In genomic region chr7:130182551-130182950, GRCm38 (mm10) we compare ENCODE assay signal across 10 mouse cellular contexts.
A peak's percentile ranks its signal among the peaks of the same experiment; 100 is the strongest.
DNase-seq lines count a peak whose midpoint lies in the region; ATAC-seq and TF ChIP-seq lines count a peak whose summit lies in the region.
"Had no signal": no experiment of that assay in that cellular context is flagged by ENCODE, and none has a peak within 500 bp of the region (broad histone marks: within the 10 kb centered on the region; RNA-seq: fewer than 3 reads in every experiment).

No protein-coding gene starts in this region.

- no peak for DNase-seq in heart, adult 2 months
- peak; percentile 85 for DNase-seq in embryonic facial prominence, embryonic 11.5 days (ENCODE audit: low spot score)
- DNase-seq in limb, embryonic 11.5 days (ENCODE audit: low spot score), result peak; percentile 69
- DNase-seq in neural tube, embryonic 10.5 days (ENCODE audit: extremely low spot score, low spot score), result peak; percentile 51
- no peak for DNase-seq in B cell, adult 2 months
- no peak for DNase-seq in lung, postnatal 0 days (ENCODE audit: low spot score)
- DNase-seq: kidney, postnatal 36 days had no signal

- no peak for TF ChIP-seq EP300 in heart, adult 2 months (IDR thresholded peaks at IDR 0.05; ENCODE audit: insufficient read depth, low read depth, low read length)
- TF ChIP-seq EP300 in lung, postnatal 0 days (IDR thresholded peaks at IDR 0.05), result no peak

- TF ChIP-seq POLR2A in heart, adult 2 months (IDR thresholded peaks at IDR 0.05; ENCODE audit: insufficient read depth, low read depth, low read length), result no peak

- peak overlapping the region; percentile 66 for H3K4me2 ChIP-seq in heart, embryonic 12.5 days
- H3K4me2 ChIP-seq in embryonic facial prominence, embryonic 11.5 days (ENCODE audit: low read depth, low read length), result peak overlapping the region; percentile 19
- H3K4me2 ChIP-seq in limb, embryonic 11.5 days (ENCODE audit: low read depth, severe bottlenecking), result peak overlapping the region; percentile 40
- H3K4me2 ChIP-seq in lung, postnatal 0 days (replicated peaks; ENCODE audit: low read depth, low read length), result no peak overlapping the region

- peaks cover 45% of the 10 kb centered on the region for H3K36me3 ChIP-seq in heart, embryonic 12.5 days
- no peaks in the 10 kb centered on the region for H3K36me3 ChIP-seq in heart, adult 2 months (ENCODE audit: control insufficient read depth, insufficient read depth, low read length)
- H3K36me3 ChIP-seq in embryonic facial prominence, embryonic 11.5 days (replicated peaks; ENCODE audit: control insufficient read depth, insufficient read depth, low read depth, low read length), result no peaks in the 10 kb centered on the region; the same call in 1 of the 2 replicates
- H3K36me3 ChIP-seq in limb, embryonic 11.5 days (ENCODE audit: control insufficient read depth, insufficient read depth, low read length), result peaks cover 3% of the 10 kb centered on the region
- H3K36me3 ChIP-seq in lung, postnatal 0 days (ENCODE audit: insufficient read depth, low read length), result peaks cover 15% of the 10 kb centered on the region; the same call in 1 of the 2 replicates

- no peak for TF ChIP-seq CTCF in heart, adult 2 months (IDR thresholded peaks at IDR 0.05)
- no peak for TF ChIP-seq CTCF in lung, postnatal 0 days (IDR thresholded peaks at IDR 0.05)

- no peaks in the 10 kb centered on the region for H3K9me3 ChIP-seq in heart, embryonic 12.5 days (replicated peaks)
- H3K9me3 ChIP-seq in embryonic facial prominence, embryonic 11.5 days (replicated peaks; ENCODE audit: control insufficient read depth, low read length), result no peaks in the 10 kb centered on the region
- no peaks in the 10 kb centered on the region for H3K9me3 ChIP-seq in limb, embryonic 11.5 days (ENCODE audit: control insufficient read depth, low read length)
- no peaks in the 10 kb centered on the region for H3K9me3 ChIP-seq in lung, postnatal 0 days (ENCODE audit: low read length)

- ATAC-seq in heart, embryonic 12.5 days (ENCODE audit: insufficient number of reproducible peaks, low FRiP score), result no peak
- ATAC-seq in embryonic facial prominence, embryonic 11.5 days (replicated peaks; ENCODE audit: insufficient number of reproducible peaks, low FRiP score, low TSS enrichment, low read depth), result no peak
- ATAC-seq in limb, embryonic 11.5 days (ENCODE audit: insufficient number of reproducible peaks, low FRiP score, low TSS enrichment, low read depth), result no peak
- ATAC-seq in monocyte, adult 5-6 weeks (replicated peaks; ENCODE audit: insufficient number of reproducible peaks, low FRiP score, low TSS enrichment, poor library complexity, severe bottlenecking), result no peak
- ATAC-seq in lung, postnatal 0 days, result no peak

- H3K4me1 ChIP-seq in heart, embryonic 12.5 days (replicated peaks), result peaks cover under 1% of the 10 kb centered on the region; the same call in 1 of the 2 replicates
- no peaks in the 10 kb centered on the region for H3K4me1 ChIP-seq in heart, adult 2 months (ENCODE audit: control insufficient read depth, insufficient read depth, low read length)
- H3K4me1 ChIP-seq in embryonic facial prominence, embryonic 11.5 days (ENCODE audit: control insufficient read depth, insufficient read depth, low read length), result peaks cover 3% of the 10 kb centered on the region; the same call in 1 of the 2 replicates
- H3K4me1 ChIP-seq in limb, embryonic 11.5 days (ENCODE audit: control insufficient read depth, insufficient read depth, low read length), result no peaks in the 10 kb centered on the region; the same call in 1 of the 2 replicates
- H3K4me1 ChIP-seq in lung, postnatal 0 days (ENCODE audit: insufficient read depth, low read depth, low read length), result no peaks in the 10 kb centered on the region

- WGBS in heart, embryonic 12.5 days, result 10% methylated on average over 18 of the region's 18 CpGs
- 40% methylated on average over 18 of the region's 18 CpGs for WGBS in heart, adult 2 months
- 3% methylated on average over 18 of the region's 18 CpGs for WGBS in embryonic facial prominence, embryonic 11.5 days
- WGBS in limb, embryonic 11.5 days, result 11% methylated on average over 18 of the region's 18 CpGs
- WGBS in lung, postnatal 0 days, result 34% methylated on average over 18 of the region's 18 CpGs

- peak overlapping the region; percentile 32 for H3K4me3 ChIP-seq in heart, embryonic 12.5 days
- H3K4me3 ChIP-seq in heart, adult 2 months, result no peak overlapping the region
- H3K4me3 ChIP-seq in embryonic facial prominence, embryonic 11.5 days (ENCODE audit: low read depth, low read length), result no peak overlapping the region
- H3K4me3 ChIP-seq in limb, embryonic 11.5 days (ENCODE audit: low read depth, low read length), result no peak overlapping the region
- H3K4me3 ChIP-seq in lung, postnatal 0 days (ENCODE audit: low read depth, low read length), result no peak overlapping the region

- H3K9ac ChIP-seq in heart, embryonic 12.5 days, result no peak overlapping the region
- H3K9ac ChIP-seq in heart, adult 2 months (ENCODE audit: low read depth, low read length), result no peak overlapping the region
- H3K9ac ChIP-seq in embryonic facial prominence, embryonic 11.5 days (replicated peaks; ENCODE audit: low read length), result no peak overlapping the region
- H3K9ac ChIP-seq in limb, embryonic 11.5 days (ENCODE audit: low read length), result no peak overlapping the region
- no peak overlapping the region for H3K9ac ChIP-seq in lung, postnatal 0 days (replicated peaks; ENCODE audit: low read depth)

- H3K79me2 ChIP-seq in heart, adult 2 months (replicated peaks; ENCODE audit: control insufficient read depth, insufficient read depth, low read length), result no peaks in the 10 kb centered on the region

- H3K27me3 ChIP-seq in heart, embryonic 12.5 days (replicated peaks), result no peaks in the 10 kb centered on the region
- H3K27me3 ChIP-seq in heart, adult 2 months (ENCODE audit: control insufficient read depth, insufficient read depth, low read length), result no peaks in the 10 kb centered on the region
- H3K27me3 ChIP-seq in embryonic facial prominence, embryonic 11.5 days (ENCODE audit: control insufficient read depth, insufficient read depth, low read length), result no peaks in the 10 kb centered on the region
- H3K27me3 ChIP-seq in limb, embryonic 11.5 days (ENCODE audit: control insufficient read depth, insufficient read depth, low read length), result no peaks in the 10 kb centered on the region
- H3K27me3 ChIP-seq in lung, postnatal 0 days (replicated peaks; ENCODE audit: insufficient read depth, low read length), result no peaks in the 10 kb centered on the region

- intact Hi-C loops in heart, adult 2 months (cut with DNase I), result no loop called here

- no peak overlapping the region for H3K27ac ChIP-seq in heart, embryonic 12.5 days (ENCODE audit: poor library complexity, severe bottlenecking)
- no peak overlapping the region for H3K27ac ChIP-seq in heart, adult 2 months
- peak overlapping the region; percentile 59; the same call in 1 of the 2 replicates for H3K27ac ChIP-seq in embryonic facial prominence, embryonic 11.5 days (replicated peaks; ENCODE audit: low read depth, low read length)
- peak overlapping the region; percentile 56; the same call in 1 of the 2 replicates for H3K27ac ChIP-seq in limb, embryonic 11.5 days (replicated peaks; ENCODE audit: low read depth, low read length)
- H3K27ac ChIP-seq in lung, postnatal 0 days (ENCODE audit: low read length), result no peak overlapping the region
- H3K27ac ChIP-seq: macrophage had no signal

Comparison
In these comparisons a context has a peak if more than half of its experiments do, and no peak if none do; other contexts are left out.
1. H3K27ac ChIP-seq: peak in embryonic facial prominence, embryonic 11.5 days (single experiment) and limb, embryonic 11.5 days (single experiment); none in heart, embryonic 12.5 days (single experiment), heart, adult 2 months (single experiment) and lung, postnatal 0 days (single experiment).
2. DNase-seq: peak in embryonic facial prominence, embryonic 11.5 days (single experiment), limb, embryonic 11.5 days (single experiment) and neural tube, embryonic 10.5 days (single experiment); none in heart, adult 2 months (0 of 2), B cell, adult 2 months (0 of 2) and lung, postnatal 0 days (single experiment).